Mouse (Mus musculus): ENCODE results near the gene Boll. TPM values are rescaled to one million over a fixed set of nuclear protein-coding genes. Genes with fewer than 3 reads are reported as not detected.

Gene Boll
- polyA plus RNA-seq, 1 experiment: not detected

GRCm38 (mm10) chr1:55215185-55215813 lies 148.0 kb downstream of the Boll start:
- peaks cover 37% of the 10 kb centered on the region for H3K79me2 ChIP-seq (ENCODE audit: control insufficient read depth, insufficient read depth)
- TF ChIP-seq USF1 (IDR thresholded peaks at IDR 0.05; ENCODE audit: low read depth) (no peak), SRF (IDR thresholded peaks at IDR 0.05; ENCODE audit: control insufficient read depth, insufficient read length, low read depth) (no peak), E2F4 (IDR thresholded peaks at IDR 0.05; ENCODE audit: insufficient read depth) (no peak), REST (IDR thresholded peaks at IDR 0.05; ENCODE audit: insufficient read depth, insufficient read length) (no peak), TCF3 (IDR thresholded peaks at IDR 0.05; ENCODE audit: insufficient read length, low read depth) (no peak), MYOG (IDR thresholded peaks at IDR 0.05; ENCODE audit: control insufficient read depth in 1 of 3, insufficient read depth in 1 of 3, insufficient read length in 2 of 3, low read depth in 2 of 3) (no peak)

GRCm38 (mm10) chr1:55213936-55214335 lies 149.3 kb downstream of the Boll start:
- Histone ChIP-seq H3ac (ENCODE audit: control insufficient read depth, insufficient read length) (no peak overlapping the region), H3K36me3 (ENCODE audit: control insufficient read depth, insufficient read depth) (peaks cover 7% of the 10 kb centered on the region), H3K4me2 (ENCODE audit: low read depth) (no peak overlapping the region), H3K4me3 (no peak overlapping the region), H3K79me2 (ENCODE audit: control insufficient read depth, insufficient read depth) (peaks cover 29% of the 10 kb centered on the region), H3K27me3 (ENCODE audit: control insufficient read depth, insufficient read depth, insufficient read length) (no peaks in the 10 kb centered on the region)
- no peak for TF ChIP-seq MYOD1 (IDR thresholded peaks at IDR 0.05; ENCODE audit: control insufficient read depth in 1 of 3, insufficient read length in 2 of 3, low read depth in 2 of 3)
- no peak for TF ChIP-seq MAX (IDR thresholded peaks at IDR 0.05; ENCODE audit: low read depth)
- TF ChIP-seq POLR2AphosphoS2 (IDR thresholded peaks at IDR 0.05; ENCODE audit: insufficient read length, low read depth): no peak
- TF ChIP-seq SRF (IDR thresholded peaks at IDR 0.05; ENCODE audit: control insufficient read depth, insufficient read length, low read depth): no peak
- no peak for TF ChIP-seq E2F4 (IDR thresholded peaks at IDR 0.05; ENCODE audit: insufficient read depth)
- TF ChIP-seq TCF12 (IDR thresholded peaks at IDR 0.05; ENCODE audit: insufficient read depth, poor library complexity, severe bottlenecking): no peak
- no peak for TF ChIP-seq POLR2A (IDR thresholded peaks at IDR 0.05; ENCODE audit: insufficient read length, low read depth)
- TF ChIP-seq MYOG (IDR thresholded peaks at IDR 0.05; ENCODE audit: control insufficient read depth in 1 of 3, insufficient read depth in 1 of 3, insufficient read length in 2 of 3, low read depth in 2 of 3): no peak
- TF ChIP-seq REST (IDR thresholded peaks at IDR 0.05; ENCODE audit: insufficient read depth, insufficient read length): no peak
- TF ChIP-seq TCF3 (IDR thresholded peaks at IDR 0.05; ENCODE audit: insufficient read length, low read depth): no peak
- no peak for TF ChIP-seq CEBPB (IDR thresholded peaks at IDR 0.05; ENCODE audit: insufficient read depth, poor library complexity, severe bottlenecking)

More at GRCm38 (mm10) chr1:55215185-55215813, 148.0 kb downstream of the Boll start:
- H3K4me2 ChIP-seq (ENCODE audit: low read depth): no peak overlapping the region
- H3ac ChIP-seq (ENCODE audit: control insufficient read depth, insufficient read length): no peak overlapping the region
- H3K27me3 ChIP-seq (ENCODE audit: control insufficient read depth, insufficient read depth, insufficient read length): no peaks in the 10 kb centered on the region
- H3K36me3 ChIP-seq (ENCODE audit: control insufficient read depth, insufficient read depth): peaks cover 3% of the 10 kb centered on the region
- H3K4me3 ChIP-seq: no peak overlapping the region

- Histone ChIP-seq H3K4me3 (no peak overlapping the region), H3ac (ENCODE audit: control insufficient read depth, insufficient read length) (no peak overlapping the region), H3K36me3 (ENCODE audit: control insufficient read depth, insufficient read depth) (peaks cover 10% of the 10 kb centered on the region), H3K4me2 (ENCODE audit: low read depth) (no peak overlapping the region), H3K79me2 (ENCODE audit: control insufficient read depth, insufficient read depth) (peaks cover 24% of the 10 kb centered on the region), H3K27me3 (ENCODE audit: control insufficient read depth, insufficient read depth, insufficient read length) (no peaks in the 10 kb centered on the region)
- no peak for TF ChIP-seq CEBPB (IDR thresholded peaks at IDR 0.05; ENCODE audit: insufficient read depth, poor library complexity, severe bottlenecking)
- no peak for TF ChIP-seq MAX (IDR thresholded peaks at IDR 0.05; ENCODE audit: low read depth)
- no peak for TF ChIP-seq POLR2A (IDR thresholded peaks at IDR 0.05; ENCODE audit: insufficient read length, low read depth)
- no peak for TF ChIP-seq REST (IDR thresholded peaks at IDR 0.05; ENCODE audit: insufficient read depth, insufficient read length)
- no peak for TF ChIP-seq MYOG (IDR thresholded peaks at IDR 0.05; ENCODE audit: control insufficient read depth in 1 of 3, insufficient read depth in 1 of 3, insufficient read length in 2 of 3, low read depth in 2 of 3)
- TF ChIP-seq TCF12 (IDR thresholded peaks at IDR 0.05; ENCODE audit: insufficient read depth, poor library complexity, severe bottlenecking): no peak
- no peak for TF ChIP-seq TCF3 (IDR thresholded peaks at IDR 0.05; ENCODE audit: insufficient read length, low read depth)
Observed at GRCm38 (mm10) chr1:55213475-55213874, 149.8 kb downstream of the Boll start.

- H3K4me3 ChIP-seq: no peak overlapping the region
- H3K36me3 ChIP-seq (ENCODE audit: control insufficient read depth, insufficient read depth): peaks cover 14% of the 10 kb centered on the region
- TF ChIP-seq E2F4 (IDR thresholded peaks at IDR 0.05; ENCODE audit: insufficient read depth) (no peak), MYOG (IDR thresholded peaks at IDR 0.05; ENCODE audit: control insufficient read depth in 1 of 3, insufficient read depth in 1 of 3, insufficient read length in 2 of 3, low read depth in 2 of 3) (no peak), POLR2AphosphoS2 (IDR thresholded peaks at IDR 0.05; ENCODE audit: insufficient read length, low read depth) (no peak), MYOD1 (IDR thresholded peaks at IDR 0.05; ENCODE audit: control insufficient read depth in 1 of 3, insufficient read length in 2 of 3, low read depth in 2 of 3) (no peak), CEBPB (IDR thresholded peaks at IDR 0.05; ENCODE audit: insufficient read depth, poor library complexity, severe bottlenecking) (no peak), TCF3 (IDR thresholded peaks at IDR 0.05; ENCODE audit: insufficient read length, low read depth) (no peak), POLR2A (IDR thresholded peaks at IDR 0.05; ENCODE audit: insufficient read length, low read depth) (no peak), TCF12 (IDR thresholded peaks at IDR 0.05; ENCODE audit: insufficient read depth, poor library complexity, severe bottlenecking) (no peak), SRF (IDR thresholded peaks at IDR 0.05; ENCODE audit: control insufficient read depth, insufficient read length, low read depth) (no peak), MAX (IDR thresholded peaks at IDR 0.05; ENCODE audit: low read depth) (no peak), REST (IDR thresholded peaks at IDR 0.05; ENCODE audit: insufficient read depth, insufficient read length) (no peak), USF1 (IDR thresholded peaks at IDR 0.05; ENCODE audit: low read depth) (no peak)
- H3K27me3 ChIP-seq (ENCODE audit: control insufficient read depth, insufficient read depth, insufficient read length): no peaks in the 10 kb centered on the region
- peaks cover 19% of the 10 kb centered on the region for H3K79me2 ChIP-seq (ENCODE audit: control insufficient read depth, insufficient read depth)
- no peak overlapping the region for H3K4me2 ChIP-seq (ENCODE audit: low read depth)
- H3ac ChIP-seq (ENCODE audit: control insufficient read depth, insufficient read length): no peak overlapping the region
Observed at GRCm38 (mm10) chr1:55212771-55213170, 150.5 kb downstream of the Boll start.

DNA sequence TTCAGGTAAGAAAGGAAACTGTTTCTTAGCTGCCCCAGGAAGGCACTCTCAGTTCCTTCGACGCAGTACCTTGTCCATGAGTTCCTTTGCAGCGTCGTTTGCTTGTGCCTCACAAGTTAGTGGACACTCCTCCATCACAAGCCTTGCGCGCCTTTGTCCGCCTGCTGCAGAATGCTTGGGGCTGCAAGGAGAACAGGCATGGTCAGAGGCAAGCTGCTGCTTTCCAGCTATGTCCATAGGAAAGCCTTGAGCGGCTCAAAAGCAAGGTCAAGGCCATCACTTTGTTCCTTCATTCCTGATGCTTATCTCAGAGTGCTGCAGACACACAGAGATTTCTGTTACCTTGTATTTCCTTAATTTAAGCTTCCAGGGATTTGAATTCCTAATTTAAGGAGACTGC lies 152.2 kb downstream of the Boll start:
- TF ChIP-seq MYOG (IDR thresholded peaks at IDR 0.05; ENCODE audit: control insufficient read depth in 1 of 3, insufficient read depth in 1 of 3, insufficient read length in 2 of 3, low read depth in 2 of 3): no peak
- TF ChIP-seq MYOD1 (IDR thresholded peaks at IDR 0.05; ENCODE audit: control insufficient read depth in 1 of 3, insufficient read length in 2 of 3, low read depth in 2 of 3): no peak
- no peak for TF ChIP-seq E2F4 (IDR thresholded peaks at IDR 0.05; ENCODE audit: insufficient read depth)
- H3ac ChIP-seq (ENCODE audit: control insufficient read depth, insufficient read length): no peak overlapping the region
- H3K36me3 ChIP-seq (ENCODE audit: control insufficient read depth, insufficient read depth): peaks cover 14% of the 10 kb centered on the region
- no peak overlapping the region for H3K4me3 ChIP-seq
- H3K79me2 ChIP-seq (ENCODE audit: control insufficient read depth, insufficient read depth): peaks cover 10% of the 10 kb centered on the region
- H3K27me3 ChIP-seq (ENCODE audit: control insufficient read depth, insufficient read depth, insufficient read length): no peaks in the 10 kb centered on the region
- H3K4me2 ChIP-seq (ENCODE audit: low read depth): no peak overlapping the region
